Mouse (Mus musculus) stomach, adult 2 months (tissue): ENCODE measurements around the gene Stab1. TPM values are rescaled to one million over a fixed set of nuclear protein-coding genes. Genes with fewer than 3 reads are reported as not detected.

Source experiments
- polyA plus RNA-seq: library from polyadenylated mRNA; depleted of rRNA; stranded (reverse); fragments of >200 nt; gene quantifications from 2 replicates; pipeline ENCODE4 v1.2.3, GENCODE M21; 2012; rRNA removed

Gene Stab1
- polyA plus RNA-seq: 23.4 and 24.9 TPM in 2 replicates

DNA sequence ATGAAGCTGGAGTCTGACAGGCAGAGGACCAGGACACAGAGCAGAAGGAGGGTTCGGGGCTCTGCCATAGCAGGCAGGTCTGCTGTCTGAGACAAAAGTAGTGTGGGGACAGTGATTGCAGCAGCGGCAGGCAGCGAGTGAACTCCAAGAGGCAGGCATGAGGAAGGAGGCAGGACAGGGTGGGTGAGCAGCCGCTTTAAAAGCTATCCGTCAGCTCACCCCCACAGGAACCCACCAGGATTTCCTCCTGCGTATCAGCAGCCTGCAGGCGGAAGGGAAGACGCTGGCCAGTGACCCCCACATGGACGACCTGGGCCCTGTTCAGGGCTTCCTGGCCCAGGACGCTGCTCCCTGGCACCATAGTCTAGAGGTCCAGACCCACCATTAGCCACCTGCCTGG, at the start of gene Stab1:
TSS of gene Stab1 (minus strand) at position 217 of the 400 bp plus-strand sequence.

GRCm38 (mm10) chr14:31217666-31218065, 49.2 kb upstream of the Stab1 start, which contains the start of gene Sema3g:
Gene Sema3g, plus strand, starts transcription at chr14:31217860.

GRCm38 (mm10) chr14:31216846-31217245, 48.4 kb upstream of the Stab1 start, which contains the start of gene Nisch:
Gene Nisch, minus strand, starts transcription at chr14:31216946.

GRCm38 (mm10) chr14:31208084-31208483, 39.6 kb upstream of the Stab1 start, which contains the start of gene Tnnc1:
Gene Tnnc1, plus strand, starts transcription at chr14:31208312.

DNA sequence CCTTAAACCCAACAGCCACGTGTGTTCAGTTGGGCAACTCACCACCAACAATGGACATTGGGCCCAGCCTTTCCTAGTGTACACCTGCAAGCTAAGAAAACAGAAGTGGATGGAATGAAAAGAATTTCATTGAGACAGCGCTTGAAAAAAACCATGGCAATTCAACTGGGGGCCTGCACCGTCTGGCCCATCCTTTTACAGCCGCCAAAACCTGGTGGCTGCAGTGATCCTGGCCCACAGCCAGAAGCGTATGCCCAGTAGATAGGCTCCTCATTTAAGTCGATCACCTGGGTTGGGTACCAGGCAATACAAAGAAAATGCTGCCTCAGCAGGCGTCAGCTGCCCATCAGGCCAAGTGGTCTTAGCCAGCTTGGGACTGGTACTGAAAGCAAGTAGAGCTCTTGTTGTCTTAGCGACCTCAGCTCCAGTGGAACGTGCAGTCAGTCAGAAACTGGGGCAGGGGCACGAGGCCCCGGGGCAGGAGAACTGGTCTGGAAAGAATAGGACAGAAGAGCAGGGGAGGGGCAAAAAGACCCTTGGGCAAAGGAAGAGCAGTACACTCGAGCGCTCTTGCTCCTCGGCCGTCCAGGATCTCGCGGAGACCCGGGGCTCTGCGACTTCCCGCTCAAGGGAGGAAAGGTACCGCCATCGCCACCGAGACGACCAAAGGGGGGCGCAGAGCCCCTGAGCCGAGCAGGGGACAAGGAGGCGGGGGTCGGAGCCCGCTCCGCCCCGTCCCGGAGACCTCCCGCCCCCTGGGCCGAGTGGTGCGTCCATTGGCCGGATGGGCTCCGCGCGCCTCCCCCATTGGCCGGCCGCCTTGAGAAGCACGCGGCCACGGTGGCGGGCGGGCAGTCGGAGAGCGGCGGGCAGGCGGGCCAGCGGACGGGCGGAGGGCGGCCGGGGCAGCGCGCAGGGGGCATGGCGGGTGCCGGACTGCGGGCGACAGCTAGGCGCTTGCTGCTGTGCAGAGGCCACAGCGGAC, 37.9 kb downstream of the Stab1 start, which contains the start of gene Nt5dc2:
TSS of gene Nt5dc2 (plus strand) at position 818 of the 985 bp plus-strand sequence.

DNA sequence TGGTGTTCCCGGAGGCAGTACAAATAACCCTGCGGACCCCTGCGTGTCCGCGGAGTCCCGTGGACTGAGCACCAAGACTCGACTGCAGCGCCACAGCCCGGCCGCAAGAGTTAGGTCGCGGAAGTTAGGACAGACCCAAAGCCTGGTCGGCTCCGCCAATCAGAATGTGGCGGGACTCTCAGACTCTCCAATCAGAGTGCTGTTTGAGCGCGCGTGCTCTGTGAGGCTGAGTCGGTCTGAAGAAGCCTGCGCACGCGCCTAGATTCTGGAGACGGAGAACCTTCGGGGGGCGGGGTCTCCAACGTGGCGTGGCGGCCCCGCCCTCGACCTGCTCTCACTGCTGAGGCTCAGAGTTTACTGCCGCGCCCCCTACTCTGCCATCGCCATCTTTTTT, 39.6 kb downstream of the Stab1 start, which contains the start of gene Smim4:
TSS of gene Smim4 (minus strand) at position 131 of the 394 bp plus-strand sequence.

Other genes with a start within 250 kb of the Stab1 start
- 0.15 and 0.18 TPM in 2 replicates for gene Itih3, start 244.9 kb downstream of the Stab1 start, polyA plus RNA-seq
- 0.08 and 0.50 TPM in 2 replicates for gene Itih1, start 225.4 kb downstream of the Stab1 start, polyA plus RNA-seq
- 0.56 and 1.00 TPM in 2 replicates for gene Nek4, start 217.3 kb downstream of the Stab1 start, polyA plus RNA-seq
- 3.3 and 3.4 TPM in 2 replicates for gene Glt8d1, start 167.2 kb downstream of the Stab1 start, polyA plus RNA-seq
- gene Spcs1, start 167.0 kb downstream of the Stab1 start, polyA plus RNA-seq: 35.2 and 41.1 TPM in 2 replicates
- 3.6 and 4.3 TPM in 2 replicates for gene Pbrm1, start 149.5 kb downstream of the Stab1 start, polyA plus RNA-seq
- 2.6 and 2.9 TPM in 2 replicates for gene Gnl3, start 149.5 kb downstream of the Stab1 start, polyA plus RNA-seq
- 54.8 and 60.7 TPM in 2 replicates for gene Smim4, start 39.7 kb downstream of the Stab1 start, polyA plus RNA-seq
- 19.2 and 27.5 TPM in 2 replicates for gene Nt5dc2, start 37.6 kb downstream of the Stab1 start, polyA plus RNA-seq
- gene Tnnc1, start 39.7 kb upstream of the Stab1 start, polyA plus RNA-seq: not detected in 2 replicates
- gene Nisch, start 48.3 kb upstream of the Stab1 start, polyA plus RNA-seq: 89.8 and 106 TPM in 2 replicates
- 1.7 and 2.2 TPM in 2 replicates for gene Sema3g, start 49.2 kb upstream of the Stab1 start, polyA plus RNA-seq
- 1.7 and 2.4 TPM in 2 replicates for gene Phf7, start 82.7 kb upstream of the Stab1 start, polyA plus RNA-seq
- 17.5 and 18.8 TPM in 2 replicates for gene Bap1, start 82.8 kb upstream of the Stab1 start, polyA plus RNA-seq
- 0.02 and 0.08 TPM in 2 replicates for gene Dnah1, start 155.3 kb upstream of the Stab1 start, polyA plus RNA-seq
- 2.9 and 4.1 TPM in 2 replicates for gene Capn7, start 168.0 kb upstream of the Stab1 start, polyA plus RNA-seq